Mouse (Mus musculus) retina, adult 2 months (tissue): Measurements from ENCODE around the gene Olfr1102.

Experiments
- DNase-seq: peaks from one replicate; pipeline ENCODE4 v3.0.0-alpha.2; 2012; ENCODE audit warnings: low read depth, low spot score

Olfr1102 gene

DNA sequence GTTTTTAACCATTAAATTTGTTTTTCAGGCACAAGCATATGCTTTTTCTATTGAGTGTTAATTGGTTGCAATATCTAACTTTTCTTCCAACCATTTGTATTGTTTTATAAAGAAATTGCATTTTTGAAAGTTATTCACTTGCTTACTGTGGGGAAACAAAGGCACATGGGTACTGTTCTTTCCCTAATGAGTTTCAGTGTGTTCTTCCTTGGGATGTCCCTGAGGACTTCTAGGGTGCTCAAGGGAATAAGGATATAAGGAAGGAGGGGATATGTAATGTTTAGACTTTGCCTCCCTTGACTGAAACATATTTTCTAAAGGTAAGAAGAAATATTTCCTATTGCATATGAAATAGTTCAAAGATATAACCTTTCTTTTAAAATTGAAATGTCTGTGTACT, at the start of gene Olfr1102:
Gene Olfr1102 (plus strand): TSS at position 301 of the 400 bp plus-strand sequence.
- DNase-seq: no peak

DNA sequence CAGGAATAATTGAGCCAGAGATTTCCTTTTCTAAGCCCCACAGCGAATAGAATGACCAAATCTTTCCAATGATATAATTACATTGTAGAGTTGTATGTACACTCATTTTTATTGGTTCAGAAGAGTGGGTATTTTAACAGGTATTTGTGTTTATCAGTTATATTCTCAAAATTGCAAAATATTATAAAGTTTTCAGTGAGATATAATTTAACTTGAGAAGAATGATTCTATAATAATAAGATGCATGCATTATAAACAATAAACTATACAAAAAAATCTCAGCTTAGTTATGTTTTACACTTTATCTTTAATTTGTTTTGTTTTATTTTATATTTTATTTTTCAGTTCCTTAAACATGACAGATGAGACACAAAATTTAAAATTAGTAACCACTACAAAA, 37.6 kb upstream of the Olfr1102 start, which contains the start of gene Olfr1099:
Gene Olfr1099 (minus strand): TSS at position 101 of the 400 bp plus-strand sequence.
- no peak for DNase-seq

GRCm38 (mm10) chr2:86979854-86980253, 18.3 kb upstream of the Olfr1102 start, which contains the start of gene Olfr1100:
Gene Olfr1100 (minus strand): TSS chr2:86979954.
- no peak for DNase-seq

- DNase-seq: no peak
Observed at GRCm38 (mm10) chr2:86991121-86991520, 7.1 kb upstream of the Olfr1102 start, which contains the start of gene Olfr1101. Gene Olfr1101 (minus strand): TSS chr2:86991221.

- no peak for DNase-seq
Observed at GRCm38 (mm10) chr2:87026980-87027379, 28.8 kb downstream of the Olfr1102 start, which contains the start of gene Olfr1104. Gene Olfr1104 (minus strand): TSS chr2:87027080.

DNA sequence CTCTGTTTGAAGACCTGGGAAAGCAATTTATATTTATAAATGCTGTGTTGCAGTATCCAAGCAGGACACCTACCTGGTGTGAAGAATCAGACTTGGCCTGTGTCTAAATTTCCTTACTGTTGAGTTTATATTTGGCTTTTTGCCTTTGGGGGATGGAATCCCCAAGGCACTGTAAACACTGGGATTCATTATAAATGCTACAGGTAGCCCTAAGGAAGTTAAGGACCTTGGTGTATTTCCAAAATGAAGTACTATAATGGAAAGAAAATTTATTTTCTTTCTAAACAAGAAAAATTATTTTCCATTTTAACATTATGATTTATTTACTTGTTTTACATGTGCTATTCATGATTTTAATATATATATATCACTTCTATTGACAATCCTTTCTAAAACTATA, 38.2 kb downstream of the Olfr1102 start, which contains the start of gene Olfr1105:
Gene Olfr1105 (minus strand): TSS at position 101 of the 400 bp plus-strand sequence.
- DNase-seq: no peak

DNA sequence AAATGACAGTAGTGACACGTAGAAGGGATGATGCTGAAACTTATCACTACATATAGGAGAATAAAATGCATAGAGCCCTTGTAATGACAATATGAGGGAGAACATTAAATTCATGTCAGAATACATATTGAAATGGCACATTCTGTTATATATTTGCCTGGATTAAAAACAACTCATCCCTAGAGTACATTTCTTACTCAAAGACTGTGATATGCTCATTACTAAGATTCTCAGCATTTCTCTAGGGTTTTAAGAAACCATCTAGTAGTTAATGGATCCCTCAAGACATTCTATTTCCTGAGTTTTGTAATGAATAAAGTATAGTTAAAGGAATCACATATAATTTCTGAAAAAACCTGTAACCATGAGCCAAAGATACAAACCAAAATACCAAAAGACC, 54.0 kb downstream of the Olfr1102 start, which contains the start of gene Olfr1106:
Gene Olfr1106 (minus strand): TSS at position 101 of the 400 bp plus-strand sequence.
- DNase-seq: no peak
